Mouse (Mus musculus) C2C12 (cell line): ENCODE measurements around the gene Zfp715.

Experiments
- CEBPB ChIP-seq: IDR thresholded peaks from one replicate; pipeline ENCODE4 v1.6.1; 2011; ENCODE audit warnings: low read depth, mild to moderate bottlenecking, control low read depth, moderate library complexity
- CTCF ChIP-seq: IDR thresholded peaks from one replicate; pipeline ENCODE4 v1.5.1; 2011; ENCODE audit not compliant: control insufficient read depth, insufficient read depth, insufficient read length
- FOSL1 ChIP-seq: IDR thresholded peaks from one replicate; pipeline ENCODE4 v1.8.0; 2011; ENCODE audit warnings: mild to moderate bottlenecking, low read length; ENCODE audit not compliant: poor library complexity, insufficient read depth, severe bottlenecking
- MAX ChIP-seq: IDR thresholded peaks from one replicate; pipeline ENCODE4 v1.6.1; 2011; ENCODE audit warnings: mild to moderate bottlenecking, control low read depth
- MYOD1 ChIP-seq: IDR thresholded peaks from one replicate; pipeline ENCODE4 v1.6.1; 2011; ENCODE audit warnings: low read depth; ENCODE audit not compliant: control insufficient read depth, insufficient read length
- MYOG ChIP-seq: IDR thresholded peaks from one replicate; pipeline ENCODE4 v1.6.1; 2011; ENCODE audit not compliant: control insufficient read depth, insufficient read length; ENCODE audit errors: extremely low read depth
- USF1 ChIP-seq: IDR thresholded peaks from one replicate; pipeline ENCODE4 v1.6.1; 2011; ENCODE audit warnings: low read depth, mild to moderate bottlenecking, control low read depth, moderate library complexity

- TF ChIP-seq CTCF (no peak), MAX (no peak), USF1 (no peak), FOSL1 (no peak), MYOD1 (no peak), CEBPB (no peak), MYOG (no peak)
Observed at GRCm38 (mm10) chr7:43311632-43312031, 1.5 kb downstream of the Zfp715 start.
